Mouse (Mus musculus) spleen, postnatal 10 days (tissue): ENCODE measurements around the gene Abcc10.

Experiments used
- DNase-seq, 2 experiments: peaks; one replicate each; pipeline ENCODE4 v3.0.0; 2021 to 2022; ENCODE audit warnings: low spot score in 2 of 2

Gene Abcc10

GRCm38 (mm10) chr17:46259675-46260074 lies 68.5 kb downstream of the Abcc10 start:
- no peak for DNase-seq

DNA sequence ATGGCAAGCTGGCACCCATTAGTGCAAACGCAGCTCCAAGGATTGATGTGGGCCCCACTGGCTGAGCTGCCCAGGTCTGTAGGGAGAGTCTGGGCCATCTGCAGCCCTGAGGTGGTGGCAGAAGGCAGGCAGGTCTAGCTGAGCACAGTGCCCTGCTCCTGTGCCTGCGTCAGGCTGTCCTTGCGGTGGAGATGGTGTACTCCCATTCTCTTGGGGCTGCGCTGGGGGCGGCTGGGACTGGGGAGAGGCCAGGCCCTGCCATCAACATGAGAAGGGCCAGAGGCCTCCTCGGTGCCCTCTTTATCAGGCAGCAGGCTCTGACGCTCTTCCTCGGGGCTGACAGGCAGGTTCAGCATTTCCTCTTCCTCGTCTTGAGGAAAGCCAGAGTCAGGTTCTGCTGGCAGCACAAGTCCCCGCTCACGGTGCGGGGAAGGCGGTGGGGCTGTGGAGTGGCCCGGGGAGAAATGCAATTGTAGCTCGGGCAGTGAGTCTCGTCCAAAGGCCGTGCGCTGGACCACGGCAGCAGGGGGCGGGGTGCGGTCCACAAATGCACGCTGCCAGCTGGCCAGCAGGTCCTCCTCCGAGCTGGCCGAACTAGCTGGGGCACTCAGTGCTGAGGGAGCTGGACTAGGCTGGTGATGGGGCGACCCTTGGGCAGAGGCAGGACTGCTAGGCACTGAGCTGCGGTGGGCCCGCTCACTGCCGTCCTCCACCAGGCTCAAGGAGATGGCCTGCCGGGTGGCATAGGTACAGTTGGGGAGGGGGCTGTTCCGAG lies 69.7 kb downstream of the Abcc10 start:
- DNase-seq, result no peak

DNA sequence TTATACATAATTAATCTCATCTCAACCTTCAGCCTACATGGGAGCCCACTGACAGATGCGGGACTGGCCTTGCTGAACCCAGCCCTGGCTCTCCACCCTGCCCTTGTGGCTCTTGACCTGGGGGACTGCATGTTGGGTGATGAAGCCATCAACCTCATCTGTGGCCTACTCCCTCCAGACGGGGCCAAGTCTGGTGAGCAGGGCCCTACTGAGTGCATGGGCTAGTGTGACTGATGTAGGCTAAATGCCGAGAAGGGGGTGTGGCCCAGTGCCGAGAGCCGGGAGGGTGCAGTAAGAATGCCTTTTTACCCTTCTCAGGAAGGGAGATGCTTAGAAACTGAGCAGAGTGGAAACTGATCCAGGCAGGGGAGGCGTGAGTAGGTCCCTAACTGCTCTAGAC lies 73.0 kb downstream of the Abcc10 start:
- no peak for DNase-seq

DNA sequence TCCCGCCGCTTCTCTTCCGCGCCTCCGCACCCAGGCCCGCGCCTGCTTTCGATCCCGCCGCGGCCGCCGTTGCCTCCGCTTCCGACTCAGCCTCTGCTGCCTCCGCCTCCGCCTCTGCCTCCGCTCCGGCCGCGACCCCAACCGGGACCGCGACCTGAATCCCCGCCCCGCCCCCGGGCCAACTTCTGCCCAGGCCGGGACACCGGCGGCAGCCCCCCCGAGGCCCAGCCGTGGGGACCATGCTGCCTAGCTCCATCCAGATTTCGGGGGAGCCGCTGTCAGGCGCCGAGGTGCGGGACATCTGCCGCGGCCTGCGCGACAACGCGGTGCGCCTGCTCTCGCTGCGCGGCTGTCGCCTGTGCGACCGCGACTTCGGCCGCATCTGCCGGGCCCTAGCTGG lies 74.0 kb downstream of the Abcc10 start:
- peak; percentile 28 to 42 for DNase-seq

GRCm38 (mm10) chr17:46253452-46254084 lies 74.6 kb downstream of the Abcc10 start, which contains the start of gene Lrrc73:
Gene Lrrc73 (plus strand): TSS chr17:46253531.
- peak; percentile 84 to 93 for DNase-seq
